Mouse (Mus musculus) spleen, adult 2 months (tissue): ENCODE results near the gene Cmtr1.

ENCODE experiments used
- CTCF ChIP-seq: fragments of 200-500 bp; IDR thresholded peaks from 2 replicates; pipeline ENCODE4 v1.5.1; 2011; ENCODE audit warnings: mild to moderate bottlenecking, inconsistent platforms; ENCODE audit not compliant: insufficient read depth, insufficient read length, insufficient replicate concordance; ENCODE audit errors: extremely low read depth
- POLR2A ChIP-seq: fragments of 200-500 bp; IDR thresholded peaks from 2 replicates; pipeline ENCODE4 v1.6.1; 2011; ENCODE audit warnings: low read depth, low read length, inconsistent platforms

DNA sequence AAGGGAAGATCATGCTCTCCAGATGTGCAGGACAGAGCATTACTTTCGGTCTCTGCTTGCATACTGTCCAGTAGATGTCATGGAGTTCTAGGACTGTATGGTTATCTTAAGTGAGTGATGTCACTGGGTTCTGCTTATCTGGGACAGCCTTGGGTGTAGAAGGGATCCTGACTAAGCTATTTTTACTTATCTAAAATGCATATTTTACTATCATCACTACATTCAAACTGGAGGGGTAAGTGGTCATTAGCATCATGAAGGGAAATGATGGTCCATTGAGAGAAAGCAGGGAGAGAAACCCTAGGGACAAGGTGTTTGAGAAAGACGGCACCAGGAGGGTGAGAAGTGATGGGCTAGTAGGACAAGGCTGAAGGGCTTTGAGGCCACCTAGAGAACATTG lies 2.1 kb upstream of the Cmtr1 start:
- TF ChIP-seq CTCF (no peak), POLR2A (no peak)
